Mouse (Mus musculus) heart, postnatal 0 days (tissue): ENCODE measurements at regions not wholly inside any gene's neighbourhood (a gene's known extent, or its start where the extent isn't known, plus 50 kb on each side); places are given as distances from the start of the nearest gene placed in this dataset.
A peak's percentile ranks its signal among the peaks of the same experiment; 100 is the strongest.

ENCODE experiments used
- ATAC-seq: fragments of 200-750 bp; cut with Nextera tagmentation; 2 replicates; pipeline ENCODE4 v1.8.0; 2017; ENCODE audit warnings: low read depth, moderate number of reproducible peaks, moderate library complexity; ENCODE audit not compliant: insufficient read depth
- DNase-seq: peaks from one replicate; pipeline ENCODE4 v3.0.0-alpha.2; 2016; ENCODE audit warnings: low spot score
- H3K27ac ChIP-seq: fragments of 300-500 bp; sonication (generic); 2 replicates; pipeline ENCODE4 v1.5.1; 2014; ENCODE audit warnings: low read depth, mild to moderate bottlenecking
- H3K27me3 ChIP-seq: fragments of 300-500 bp; sonication (generic); 2 replicates; pipeline ENCODE4 v1.6.1; 2014; ENCODE audit warnings: low read length, mixed read lengths; ENCODE audit not compliant: control insufficient read depth, insufficient read depth
- H3K36me3 ChIP-seq: fragments of 300-500 bp; sonication (generic); replicated peaks from 2 replicates; pipeline ENCODE4 v1.6.1; 2014; ENCODE audit warnings: low read length, mixed read lengths; ENCODE audit not compliant: control insufficient read depth, insufficient read depth
- H3K4me1 ChIP-seq: fragments of 300-500 bp; sonication (generic); 2 replicates; pipeline ENCODE4 v1.6.1; 2014; ENCODE audit warnings: antibody characterized with exemption; ENCODE audit not compliant: control insufficient read depth, insufficient read depth
- H3K4me2 ChIP-seq: fragments of 300-500 bp; sonication (generic); 2 replicates; pipeline ENCODE4 v1.6.1; 2014; ENCODE audit warnings: low read depth, mild to moderate bottlenecking, low read length, moderate library complexity
- H3K4me3 ChIP-seq: fragments of 300-500 bp; sonication (generic); 2 replicates; pipeline ENCODE4 v1.5.1; 2014; ENCODE audit warnings: low read depth, low read length
- H3K9ac ChIP-seq: fragments of 300-500 bp; sonication (generic); replicated peaks from 2 replicates; pipeline ENCODE4 v1.6.1; 2014; ENCODE audit warnings: low read depth, low read length, mixed read lengths
- H3K9me3 ChIP-seq: fragments of 300-500 bp; sonication (generic); replicated peaks from 2 replicates; pipeline ENCODE4 v1.6.1; 2016; ENCODE audit warnings: low read length; ENCODE audit not compliant: control insufficient read depth
- CTCF ChIP-seq: IDR thresholded peaks from 2 replicates; pipeline ENCODE4 v1.5.1; 2016; ENCODE audit warnings: antibody characterized with exemption, control low read depth, low read depth
- EP300 ChIP-seq: IDR thresholded peaks from 2 replicates; pipeline ENCODE4 v1.6.1; 2016; ENCODE audit warnings: antibody characterized with exemption, low read depth
- WGBS: fragments of 180-500 bp; shearing (Covaris S2); extraction: QIAGEN DNeasy Blood & Tissue Kit; methylation state at CpG from one replicate; pipeline ENCODE4 v1.1.7; 2014; 5-methylcytosine and 5-hydroxymethylcytosine counted together

GRCm38 (mm10) chr15:59773983-59774382 is 242.4 kb downstream of the 4933412E24Rik start:
- WGBS = 77% methylated on average over 2 of the region's 2 CpGs
- ATAC-seq = no peak
- Histone ChIP-seq H3K9ac (no peak overlapping the region), H3K4me3 (no peak overlapping the region), H3K27ac (no peak overlapping the region), H3K4me1 (peaks cover 13% of the 10 kb centered on the region), H3K27me3 (no peaks in the 10 kb centered on the region), H3K36me3 (no peaks in the 10 kb centered on the region), H3K9me3 (peaks cover 6% of the 10 kb centered on the region; the same call in 1 of the 2 replicates), H3K4me2 (no peak overlapping the region)
- TF ChIP-seq EP300 (no peak), CTCF (no peak)
- no peak for DNase-seq

DNA sequence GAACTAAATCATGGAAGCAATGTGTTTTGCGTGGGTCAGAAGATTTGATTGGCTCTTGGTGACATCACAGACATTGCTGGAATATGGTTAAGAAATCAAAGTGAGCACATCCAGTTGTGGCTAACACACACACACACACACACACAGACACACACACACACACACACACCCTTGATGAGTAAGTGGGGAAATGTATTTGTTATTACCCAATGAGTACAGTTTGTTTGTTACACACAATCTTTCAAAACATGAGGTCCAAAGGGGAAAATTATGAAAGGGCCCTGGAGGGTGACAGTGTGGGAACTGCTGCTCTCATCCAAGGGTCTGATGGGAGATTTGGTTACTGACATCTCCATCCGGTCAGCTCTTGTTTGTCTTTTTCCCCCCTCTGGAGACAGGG is 243.8 kb downstream of the 4933412E24Rik start:
- no peaks in the 10 kb centered on the region for H3K27me3 ChIP-seq
- DNase-seq (no peak), ATAC-seq (no peak)
- H3K9me3 ChIP-seq = peaks cover 6% of the 10 kb centered on the region; the same call in 1 of the 2 replicates
- H3K9ac ChIP-seq = no peak overlapping the region
- H3K4me1 ChIP-seq = peaks cover 13% of the 10 kb centered on the region
- no peak for TF ChIP-seq EP300
- TF ChIP-seq CTCF = no peak
- 86% methylated on average over 2 of the region's 2 CpGs for WGBS
- H3K36me3 ChIP-seq = no peaks in the 10 kb centered on the region
- H3K27ac ChIP-seq = no peak overlapping the region
- H3K4me2 ChIP-seq = no peak overlapping the region
- H3K4me3 ChIP-seq = no peak overlapping the region

DNA sequence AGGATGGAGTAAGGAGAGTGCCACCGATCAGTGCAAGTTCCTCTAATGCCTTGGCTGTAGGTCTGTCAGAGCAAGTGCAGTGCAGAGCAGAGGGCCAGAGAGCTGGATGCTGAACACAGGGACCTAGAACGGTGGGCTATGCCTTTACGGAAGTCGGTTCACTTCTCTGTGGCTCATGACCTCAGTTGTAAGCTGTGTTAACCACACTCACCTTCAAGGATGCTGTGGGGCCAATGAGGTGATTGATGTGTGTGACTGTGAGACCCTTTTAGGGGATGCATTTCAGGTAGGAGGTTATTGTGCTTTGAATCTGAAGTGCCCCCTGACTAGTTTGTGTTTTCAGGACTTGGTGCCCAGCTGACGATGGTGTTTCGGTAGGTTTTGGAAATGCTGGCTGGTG is 254.4 kb downstream of the 4933412E24Rik start:
- TF ChIP-seq EP300 (no peak), CTCF (no peak)
- H3K27me3 ChIP-seq = no peaks in the 10 kb centered on the region
- H3K4me1 ChIP-seq = peaks cover 11% of the 10 kb centered on the region; the same call in 1 of the 2 replicates
- WGBS = 87% methylated on average over 6 of the region's 6 CpGs
- DNase-seq (no peak), ATAC-seq (no peak)
- no peak overlapping the region for H3K9ac ChIP-seq
- no peak overlapping the region for H3K4me2 ChIP-seq
- H3K27ac ChIP-seq = no peak overlapping the region
- H3K9me3 ChIP-seq = no peaks in the 10 kb centered on the region
- H3K4me3 ChIP-seq = no peak overlapping the region
- no peaks in the 10 kb centered on the region for H3K36me3 ChIP-seq

DNA sequence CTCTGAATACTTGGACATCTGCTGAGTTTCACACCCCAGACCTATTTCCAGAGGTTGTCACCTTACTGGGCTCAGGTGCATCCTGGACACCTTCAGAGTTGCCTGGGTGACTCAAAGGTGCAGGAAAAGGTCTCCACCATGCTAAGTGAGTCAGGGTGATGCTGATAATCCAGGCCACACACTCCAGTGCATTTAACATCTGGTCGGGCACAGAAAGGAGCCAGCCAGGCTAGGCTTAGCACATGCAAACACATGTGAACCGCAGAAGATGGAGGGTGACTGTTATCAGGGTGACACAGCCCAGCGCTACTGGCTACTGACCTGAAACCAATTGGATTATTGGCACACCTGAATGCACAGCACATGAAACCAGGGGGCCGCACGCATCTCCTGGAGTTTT is 255.9 kb downstream of the 4933412E24Rik start:
- peak overlapping the region; percentile 62 for H3K27ac ChIP-seq
- no peak overlapping the region for H3K9ac ChIP-seq
- 88% methylated on average over 5 of the region's 5 CpGs for WGBS

GRCm38 (mm10) chr15:59759566-59759965 is 256.8 kb downstream of the 4933412E24Rik start:
- Histone ChIP-seq H3K27ac (peak overlapping the region; percentile 62), H3K9me3 (no peaks in the 10 kb centered on the region), H3K4me1 (peaks cover 11% of the 10 kb centered on the region; the same call in 1 of the 2 replicates), H3K9ac (no peak overlapping the region), H3K27me3 (no peaks in the 10 kb centered on the region), H3K36me3 (no peaks in the 10 kb centered on the region), H3K4me2 (peak overlapping the region; percentile 28), H3K4me3 (no peak overlapping the region; the same call in 1 of the 2 replicates)
- ATAC-seq = peak; percentile 91
- peak; percentile 65 for DNase-seq
- WGBS = 8% methylated on average over 4 of the region's 4 CpGs
- no peak for TF ChIP-seq EP300
- TF ChIP-seq CTCF = no peak

More for the DNA sequence above, 255.9 kb downstream of the 4933412E24Rik start:
- no peak for ATAC-seq
- H3K27me3 ChIP-seq = no peaks in the 10 kb centered on the region
- no peak overlapping the region for H3K4me2 ChIP-seq
- H3K9me3 ChIP-seq = no peaks in the 10 kb centered on the region
- TF ChIP-seq CTCF (no peak), EP300 (no peak)
- H3K4me3 ChIP-seq = no peak overlapping the region
- no peaks in the 10 kb centered on the region for H3K36me3 ChIP-seq
- peaks cover 11% of the 10 kb centered on the region; the same call in 1 of the 2 replicates for H3K4me1 ChIP-seq
- DNase-seq = no peak

- TF ChIP-seq EP300 = no peak
- no peak for TF ChIP-seq CTCF
- H3K4me2 ChIP-seq = no peak overlapping the region
- peak overlapping the region; percentile 62; the same call in 1 of the 2 replicates for H3K27ac ChIP-seq
- H3K9me3 ChIP-seq = no peaks in the 10 kb centered on the region
- no peak overlapping the region for H3K9ac ChIP-seq
- ATAC-seq (no peak), DNase-seq (no peak)
- no peaks in the 10 kb centered on the region for H3K27me3 ChIP-seq
- no peaks in the 10 kb centered on the region for H3K36me3 ChIP-seq
- H3K4me3 ChIP-seq = no peak overlapping the region
- peaks cover 11% of the 10 kb centered on the region; the same call in 1 of the 2 replicates for H3K4me1 ChIP-seq
- 45% methylated on average over 2 of the region's 2 CpGs for WGBS
These were observed 257.4 kb downstream of the 4933412E24Rik start for GRCm38 (mm10) chr15:59758971-59759370.
